Mouse (Mus musculus) heart, postnatal 0 days (tissue): Measurements from ENCODE around the gene Rars.

ENCODE experiments used
- CTCF ChIP-seq: IDR thresholded peaks from 2 replicates; pipeline ENCODE4 v1.5.1; 2016; ENCODE audit warnings: antibody characterized with exemption, control low read depth, low read depth
- EP300 ChIP-seq: IDR thresholded peaks from 2 replicates; pipeline ENCODE4 v1.6.1; 2016; ENCODE audit warnings: antibody characterized with exemption, low read depth

GRCm38 (mm10) chr11:35811458-35811857 is 22.8 kb downstream of the Rars start:
- no peak for TF ChIP-seq EP300
- TF ChIP-seq CTCF, result no peak
